Mouse (Mus musculus) limb, embryonic 11.5 days (tissue): ENCODE measurements around the gene Ugcg. TPM values are rescaled to one million over a fixed set of nuclear protein-coding genes. Genes with fewer than 3 reads are reported as not detected.

Experiments used
- ATAC-seq: fragments of 200-750 bp; cut with Nextera tagmentation; 2 replicates; pipeline ENCODE4 v1.8.0; 2017; ENCODE audit warnings: low read depth; ENCODE audit not compliant: insufficient number of reproducible peaks, low FRiP score, low TSS enrichment
- DNase-seq: peaks from one replicate; pipeline ENCODE4 v3.0.0-alpha.2; 2015; ENCODE audit warnings: low spot score
- H3K27ac ChIP-seq: fragments of 300-500 bp; sonication (generic); replicated peaks from 2 replicates; pipeline ENCODE4 v1.5.1; 2014; ENCODE audit warnings: low read depth, mild to moderate bottlenecking, low read length
- H3K27me3 ChIP-seq: fragments of 300-500 bp; sonication (generic); 2 replicates; pipeline ENCODE4 v1.6.1; 2014; ENCODE audit warnings: mild to moderate bottlenecking, low read length, mixed read lengths; ENCODE audit not compliant: control insufficient read depth, insufficient read depth
- H3K36me3 ChIP-seq: fragments of 300-500 bp; sonication (generic); 2 replicates; pipeline ENCODE4 v1.6.1; 2014; ENCODE audit warnings: mild to moderate bottlenecking, low read length, moderate library complexity, mixed read lengths; ENCODE audit not compliant: control insufficient read depth, insufficient read depth
- H3K4me1 ChIP-seq: fragments of 300-500 bp; sonication (generic); 2 replicates; pipeline ENCODE4 v1.6.1; 2014; ENCODE audit warnings: low read length, mixed read lengths; ENCODE audit not compliant: control insufficient read depth, insufficient read depth
- H3K4me2 ChIP-seq: fragments of 300-500 bp; sonication (generic); 2 replicates; pipeline ENCODE4 v1.6.1; 2014; ENCODE audit warnings: low read depth, mild to moderate bottlenecking, moderate library complexity; ENCODE audit not compliant: severe bottlenecking
- H3K4me3 ChIP-seq: fragments of 300-500 bp; sonication (generic); 2 replicates; pipeline ENCODE4 v1.5.1; 2014; ENCODE audit warnings: low read depth, low read length
- H3K9ac ChIP-seq: fragments of 300-500 bp; sonication (generic); 2 replicates; pipeline ENCODE4 v1.6.1; 2014; ENCODE audit warnings: mild to moderate bottlenecking, low read length
- H3K9me3 ChIP-seq: fragments of 300-500 bp; sonication (generic); 2 replicates; pipeline ENCODE4 v1.6.1; 2016; ENCODE audit warnings: low read length; ENCODE audit not compliant: control insufficient read depth
- WGBS: fragments of 180-500 bp; shearing (Covaris S2); extraction: QIAGEN DNeasy Blood & Tissue Kit; methylation state at CpG from one replicate; pipeline ENCODE4 v1.1.7; 2014; 5-methylcytosine and 5-hydroxymethylcytosine counted together
- polyA plus RNA-seq: library from polyadenylated mRNA; unstranded; fragments of >200 nt; fragmentation: Nextera tagmentation; extraction: Ambion mirVana; gene quantifications from 2 replicates; pipeline ENCODE4 v1.2.1, GENCODE M21; 2014

Ugcg gene
- polyA plus RNA-seq, 1 experiment from 2014 or later, result 10.3 TPM

GRCm38 (mm10) chr4:59196346-59197077 is 7.5 kb downstream of the Ugcg start:
- Histone ChIP-seq H3K36me3 (no peaks in the 10 kb centered on the region), H3K9ac (no peak overlapping the region), H3K27me3 (no peaks in the 10 kb centered on the region), H3K4me3 (no peak overlapping the region), H3K27ac (peak overlapping the region; percentile 61; the same call in 1 of the 2 replicates), H3K4me2 (0 out of 2 replicates have a peak overlapping the region, but pooled peaks have one; percentile 11), H3K4me1 (peaks cover 14% of the 10 kb centered on the region), H3K9me3 (no peaks in the 10 kb centered on the region)
- DNase-seq (peak; percentile 24), ATAC-seq (peak; percentile 57; the same call in 1 of the 2 replicates)
- WGBS, result 19% methylated on average over 12 of the region's 12 CpGs

GRCm38 (mm10) chr4:59197078-59197424 is 8.0 kb downstream of the Ugcg start:
- DNase-seq (peak; percentile 25), ATAC-seq (peak; percentile 31; the same call in 1 of the 2 replicates)
- WGBS, result 28% methylated on average over 6 of the region's 6 CpGs
- H3K27me3 ChIP-seq, result no peaks in the 10 kb centered on the region
- H3K9me3 ChIP-seq, result no peaks in the 10 kb centered on the region
- no peaks in the 10 kb centered on the region for H3K36me3 ChIP-seq
- 0 out of 2 replicates have a peak overlapping the region, but pooled peaks have one; percentile 11 for H3K4me2 ChIP-seq
- H3K4me3 ChIP-seq, result no peak overlapping the region
- peaks cover 14% of the 10 kb centered on the region for H3K4me1 ChIP-seq
- H3K9ac ChIP-seq, result no peak overlapping the region
- H3K27ac ChIP-seq, result peak overlapping the region; percentile 61; the same call in 1 of the 2 replicates

- 65% methylated on average over 3 of the region's 3 CpGs for WGBS
- H3K9me3 ChIP-seq, result no peaks in the 10 kb centered on the region
- H3K36me3 ChIP-seq, result no peaks in the 10 kb centered on the region
- DNase-seq, result no peak
- H3K27ac ChIP-seq, result no peak overlapping the region
- no peak overlapping the region for H3K4me2 ChIP-seq
- no peak overlapping the region for H3K4me3 ChIP-seq
- H3K9ac ChIP-seq, result no peak overlapping the region
- no peaks in the 10 kb centered on the region for H3K27me3 ChIP-seq
- peaks cover 14% of the 10 kb centered on the region for H3K4me1 ChIP-seq
- no peak for ATAC-seq
These were observed 8.4 kb downstream of the Ugcg start for GRCm38 (mm10) chr4:59197462-59197861.

DNA sequence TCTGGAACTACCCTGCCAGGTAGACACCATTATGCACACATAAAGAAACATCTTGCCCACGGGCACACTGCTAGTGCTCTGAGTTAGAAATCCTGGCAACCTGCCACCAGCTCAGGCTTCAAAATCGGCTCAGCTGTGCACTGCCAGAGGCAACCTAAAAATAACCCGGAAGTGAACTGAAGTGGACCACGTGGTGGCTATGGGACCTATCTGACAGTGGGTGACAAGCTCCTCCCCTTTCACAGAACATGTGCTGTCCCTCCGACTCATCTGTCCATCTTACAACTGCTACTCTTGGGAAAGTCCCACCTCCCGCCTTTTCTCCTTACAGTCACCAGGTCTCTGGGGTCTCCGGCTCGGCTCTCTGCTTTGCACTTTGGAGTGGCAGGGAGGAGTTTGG is 10.3 kb downstream of the Ugcg start:
- WGBS, result 55% methylated on average over 8 of the region's 8 CpGs
- Histone ChIP-seq H3K27me3 (no peaks in the 10 kb centered on the region), H3K4me3 (no peak overlapping the region), H3K9me3 (no peaks in the 10 kb centered on the region), H3K27ac (no peak overlapping the region), H3K4me1 (peaks cover 14% of the 10 kb centered on the region), H3K4me2 (no peak overlapping the region), H3K9ac (no peak overlapping the region), H3K36me3 (no peaks in the 10 kb centered on the region)
- no peak for ATAC-seq
- DNase-seq, result peak; percentile 23

GRCm38 (mm10) chr4:59199805-59200204 is 10.7 kb downstream of the Ugcg start:
- Histone ChIP-seq H3K36me3 (no peaks in the 10 kb centered on the region), H3K27me3 (no peaks in the 10 kb centered on the region), H3K4me3 (no peak overlapping the region), H3K4me2 (no peak overlapping the region), H3K9me3 (no peaks in the 10 kb centered on the region), H3K27ac (no peak overlapping the region), H3K9ac (no peak overlapping the region), H3K4me1 (peaks cover 14% of the 10 kb centered on the region)
- DNase-seq (no peak), ATAC-seq (0 out of 2 replicates have a peak, but pooled peaks have one; percentile 21)
- WGBS, result 37% methylated on average over 8 of the region's 8 CpGs

DNA sequence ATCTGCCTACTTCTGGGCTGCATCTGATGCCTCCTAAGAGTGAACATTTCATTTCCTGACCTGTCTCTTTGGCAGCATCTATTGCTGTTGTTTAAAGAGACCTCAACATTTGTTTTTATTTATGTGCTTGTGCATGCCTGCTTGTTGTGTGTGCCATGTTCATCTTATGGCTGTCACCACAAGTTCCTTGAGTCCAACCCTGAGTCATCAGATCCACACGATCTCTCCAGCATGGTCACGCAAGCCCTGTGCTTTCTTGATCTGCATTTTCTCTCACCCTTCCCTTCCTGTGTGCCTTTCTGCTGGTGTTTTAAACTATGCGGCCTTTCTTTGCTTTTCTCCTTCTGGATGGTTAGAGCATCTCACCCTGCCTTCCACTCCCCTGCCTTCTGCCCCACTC is 11.6 kb downstream of the Ugcg start:
- WGBS, result 73% methylated on average over 3 of the region's 3 CpGs
- DNase-seq (no peak), ATAC-seq (no peak)
- no peak overlapping the region for H3K4me3 ChIP-seq
- H3K36me3 ChIP-seq, result no peaks in the 10 kb centered on the region
- no peak overlapping the region for H3K4me2 ChIP-seq
- H3K9ac ChIP-seq, result no peak overlapping the region
- H3K27ac ChIP-seq, result no peak overlapping the region
- H3K9me3 ChIP-seq, result no peaks in the 10 kb centered on the region
- H3K27me3 ChIP-seq, result no peaks in the 10 kb centered on the region
- peaks cover 14% of the 10 kb centered on the region for H3K4me1 ChIP-seq

GRCm38 (mm10) chr4:59204616-59205015 is 15.6 kb downstream of the Ugcg start:
- no peak for DNase-seq
- Histone ChIP-seq H3K9ac (no peak overlapping the region), H3K4me3 (no peak overlapping the region), H3K9me3 (no peaks in the 10 kb centered on the region), H3K27ac (no peak overlapping the region), H3K27me3 (no peaks in the 10 kb centered on the region), H3K4me1 (peaks cover under 1% of the 10 kb centered on the region; the same call in 1 of the 2 replicates), H3K36me3 (no peaks in the 10 kb centered on the region), H3K4me2 (no peak overlapping the region)
- no peak for ATAC-seq
- WGBS, result 89% methylated on average over 4 of the region's 4 CpGs

DNA sequence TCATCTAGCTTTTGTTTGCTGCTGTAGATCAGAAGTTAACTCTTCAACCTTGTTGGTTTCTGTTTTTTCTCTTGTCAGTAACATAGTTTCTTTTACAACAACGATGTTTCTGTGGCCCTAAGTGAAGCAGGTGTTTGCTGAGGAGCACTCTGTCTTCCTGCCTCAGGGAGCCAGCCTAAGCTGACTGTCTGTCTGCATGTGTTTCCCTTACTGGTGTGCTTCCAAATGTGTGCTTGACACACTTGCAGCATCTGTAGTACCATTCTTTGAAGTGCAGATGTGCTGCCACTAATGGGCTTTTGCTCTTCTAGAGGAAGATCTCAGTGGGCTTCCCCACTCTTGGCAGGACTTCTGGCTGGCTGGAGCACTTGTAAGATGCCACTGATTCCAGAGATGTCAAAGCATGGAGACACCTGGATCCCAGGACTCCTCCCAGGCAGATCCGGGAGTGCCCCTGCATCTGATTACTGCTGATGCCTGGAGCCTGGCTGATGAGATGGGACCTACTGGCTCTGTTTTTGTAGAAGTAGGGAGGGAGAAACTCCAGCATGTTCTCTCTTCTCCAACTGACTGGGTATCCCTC is 16.8 kb downstream of the Ugcg start:
- WGBS, result 31% methylated on average over 2 of the region's 2 CpGs
- Histone ChIP-seq H3K9ac (no peak overlapping the region), H3K27me3 (no peaks in the 10 kb centered on the region), H3K4me3 (no peak overlapping the region), H3K4me1 (no peaks in the 10 kb centered on the region), H3K36me3 (no peaks in the 10 kb centered on the region), H3K4me2 (no peak overlapping the region), H3K9me3 (no peaks in the 10 kb centered on the region), H3K27ac (no peak overlapping the region)
- ATAC-seq, result no peak
- no peak for DNase-seq
